Mouse (Mus musculus) lung, postnatal 36 days (tissue): ENCODE measurements around the gene Nupl1.

Experiments used
- DNase-seq: peaks from one replicate; pipeline ENCODE4 v3.0.0; 2022; ENCODE audit warnings: mixed read lengths

The Nupl1 gene

DNA sequence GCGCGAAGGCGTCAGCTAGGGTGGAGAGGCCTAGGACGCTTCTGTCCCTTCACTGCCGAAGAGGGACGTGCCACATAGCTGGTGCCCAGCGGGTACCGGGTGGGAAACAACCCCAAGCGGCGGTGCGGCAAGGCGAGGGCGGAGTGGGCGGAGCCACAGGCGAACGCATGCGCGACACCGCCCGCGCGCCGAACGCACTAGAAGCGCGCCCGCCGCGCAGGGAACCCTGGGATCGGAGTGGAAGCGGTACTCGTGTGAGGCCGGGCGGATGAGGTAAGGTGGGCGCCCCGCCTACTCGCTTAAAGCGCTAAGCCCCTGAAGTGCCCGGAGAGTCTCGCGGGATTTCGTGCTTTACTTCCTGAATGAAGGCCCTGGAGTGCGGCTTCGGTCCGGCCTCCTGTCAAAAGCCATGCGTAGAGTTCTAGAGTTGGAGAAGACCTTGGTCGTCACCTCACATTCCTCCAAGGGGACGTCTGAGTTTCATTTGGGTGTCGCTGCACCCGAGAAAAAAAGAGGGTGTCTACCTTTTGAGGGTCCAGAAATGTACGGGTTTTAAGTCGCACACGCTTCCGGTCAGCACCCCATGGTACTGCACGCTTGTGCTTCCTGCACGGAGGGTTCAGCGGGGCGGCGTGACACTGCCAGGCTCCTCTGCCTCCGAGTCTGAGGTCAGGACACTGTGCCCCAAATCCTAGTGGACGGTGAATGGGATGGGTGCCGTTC lies at the start of gene Nupl1, which contains the start of gene Gm49336:
TSS of gene Nupl1 (minus strand) at position 151 of the 723 bp plus-strand sequence.
TSS of gene Gm49336 (minus strand) at position 227 of the 723 bp plus-strand sequence.
- DNase-seq, result peak; percentile 100

- DNase-seq, result no peak
These were observed 49.8 kb upstream of the Nupl1 start for GRCm38 (mm10) chr14:60301024-60301423.

DNA sequence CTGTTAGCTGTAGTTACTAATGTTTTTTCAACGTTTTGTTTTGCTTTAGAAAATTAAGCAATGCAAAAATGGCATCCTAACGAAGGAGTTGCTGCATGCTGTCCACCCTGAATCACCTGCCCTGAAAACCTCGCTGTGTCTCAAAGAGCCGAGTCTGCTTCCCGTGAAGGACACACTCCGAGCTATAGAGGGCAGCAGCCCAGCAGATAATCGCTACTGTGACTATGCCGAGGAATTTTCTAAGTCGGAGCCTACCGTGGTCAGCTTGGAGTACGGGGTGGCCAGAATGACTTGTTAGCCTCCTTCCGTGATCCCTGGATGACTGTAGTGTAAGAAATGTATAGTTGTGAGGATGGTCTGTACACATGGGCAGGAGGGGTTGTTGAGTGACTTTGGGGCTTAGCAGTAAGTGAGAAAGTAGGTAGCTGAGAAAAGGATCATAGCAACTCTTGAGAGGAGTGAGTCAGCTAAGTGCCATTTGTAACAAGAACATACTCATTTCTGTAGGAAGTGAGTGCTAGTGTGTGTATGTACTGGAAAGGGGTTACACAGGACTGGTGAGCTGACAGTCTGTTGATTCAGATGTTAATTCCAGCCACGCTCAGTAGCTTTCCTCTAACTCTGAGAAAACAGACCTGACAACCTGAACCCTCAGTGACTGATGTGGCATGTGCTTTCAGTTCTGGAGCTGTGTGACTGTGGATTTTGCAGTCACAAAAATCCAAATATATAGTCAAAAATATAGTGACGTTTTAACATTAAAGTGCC lies 49.2 kb upstream of the Nupl1 start:
- DNase-seq, result no peak

GRCm38 (mm10) chr14:60295531-60295930 lies 44.3 kb upstream of the Nupl1 start:
- DNase-seq, result no peak

DNA sequence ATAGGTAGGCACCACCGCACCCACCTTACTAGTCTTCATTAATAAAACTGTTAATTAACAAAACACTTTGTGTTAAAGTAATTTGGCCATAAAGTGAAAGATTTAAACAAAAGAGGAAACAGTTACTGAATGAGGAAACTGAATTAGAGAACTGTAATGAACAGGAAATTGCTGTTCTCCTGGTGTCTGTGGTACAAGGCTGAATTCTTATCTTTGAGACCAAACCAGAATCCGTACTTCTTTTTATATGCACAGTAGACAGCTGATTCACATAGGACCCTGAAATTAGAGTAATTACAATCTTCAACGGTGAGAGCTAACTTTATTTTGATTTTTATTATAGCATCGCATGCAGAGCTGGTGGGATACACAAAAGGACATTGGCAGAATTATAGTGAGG lies 39.1 kb upstream of the Nupl1 start:
- DNase-seq, result no peak

GRCm38 (mm10) chr14:60286194-60286863 lies 35.1 kb upstream of the Nupl1 start:
- no peak for DNase-seq

- no peak for DNase-seq
These were observed 24.4 kb upstream of the Nupl1 start for GRCm38 (mm10) chr14:60275301-60276276.

DNA sequence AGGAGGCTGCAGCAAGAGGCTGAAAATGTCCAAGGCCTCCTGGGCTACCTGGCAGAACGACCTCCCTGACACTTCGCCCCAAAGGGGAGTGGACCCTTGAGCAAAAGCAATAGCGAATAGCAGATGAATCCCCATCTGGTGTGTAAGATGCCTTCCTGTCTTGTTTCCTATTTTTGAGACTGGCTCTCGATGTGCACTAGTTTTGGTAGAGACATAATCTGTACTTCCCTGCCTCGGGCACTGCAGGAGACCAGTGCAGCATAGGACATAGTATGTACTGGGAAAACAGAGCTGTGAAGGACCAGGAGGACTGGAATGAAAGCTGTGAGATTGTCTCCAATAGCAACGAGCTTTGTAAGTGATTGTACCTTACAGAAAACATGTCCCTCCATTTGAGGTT lies 22.1 kb upstream of the Nupl1 start:
- DNase-seq, result no peak

DNA sequence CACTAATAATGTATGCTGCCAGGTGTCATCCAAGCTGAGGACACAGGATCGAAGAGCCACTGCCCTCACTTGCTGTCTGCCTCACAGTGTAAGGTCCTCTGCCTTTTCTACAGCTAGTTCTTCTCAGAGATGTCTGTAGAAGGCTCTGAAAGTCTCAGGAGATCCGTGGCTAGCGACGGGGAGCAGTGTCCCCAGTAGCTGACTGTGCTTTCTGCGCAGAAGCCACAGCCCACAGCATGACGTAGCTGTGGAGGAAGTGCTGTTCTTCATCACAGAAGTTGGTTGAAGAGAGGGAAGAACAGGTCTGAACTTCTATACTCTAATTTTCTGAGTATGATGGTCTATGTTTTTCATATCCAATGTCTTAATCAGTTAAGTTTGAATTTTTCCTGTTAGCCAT lies 18.1 kb upstream of the Nupl1 start:
- peak; percentile 44 for DNase-seq

- peak; percentile 98 for DNase-seq
These were observed 14.0 kb upstream of the Nupl1 start, which contains the start of gene Mtmr6 for GRCm38 (mm10) chr14:60264990-60265876. Gene Mtmr6, plus strand, starts transcription at chr14:60265228.

DNA sequence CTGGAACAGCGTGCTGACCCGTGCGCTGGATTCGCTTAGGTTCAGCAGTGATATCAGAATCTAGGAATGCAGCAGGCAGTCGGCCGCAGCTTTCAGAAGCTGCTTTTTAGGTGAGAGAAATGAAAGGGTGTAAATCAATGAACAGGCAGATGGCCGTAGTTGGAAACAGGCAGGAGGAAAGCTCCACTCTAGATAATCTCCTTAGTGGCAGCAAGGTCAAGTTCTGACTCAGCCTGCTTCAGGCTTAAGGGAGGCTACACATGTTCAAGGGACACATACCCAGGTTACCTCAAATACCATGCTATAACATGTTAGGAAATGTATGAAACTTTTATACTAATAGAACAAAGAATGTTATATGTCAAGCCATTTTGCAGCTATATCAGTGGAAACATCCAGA lies 11.1 kb upstream of the Nupl1 start:
- DNase-seq, result no peak

GRCm38 (mm10) chr14:60257851-60258250 lies 6.6 kb upstream of the Nupl1 start:
- DNase-seq, result peak; percentile 59

- DNase-seq, result no peak
These were observed 5.9 kb upstream of the Nupl1 start for GRCm38 (mm10) chr14:60257101-60257500.

DNA sequence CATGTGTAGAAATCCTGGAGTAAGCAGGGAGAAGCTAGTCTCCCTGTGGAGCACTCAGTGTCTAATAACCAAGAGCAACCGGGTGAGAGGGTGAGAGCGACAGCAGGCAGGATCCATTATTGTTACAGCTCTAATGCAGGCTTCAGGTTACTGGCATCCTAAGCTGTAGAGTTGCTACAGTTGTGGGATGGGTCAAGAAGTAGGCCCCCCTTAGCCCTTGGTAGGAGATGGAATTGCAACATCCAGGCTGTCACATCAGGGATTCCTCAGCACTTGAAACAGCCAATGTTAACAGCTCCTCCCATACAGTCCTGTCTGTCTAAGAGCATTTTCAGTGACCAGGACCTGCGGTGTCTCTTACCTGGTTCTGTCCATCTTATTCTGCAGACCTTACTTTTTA lies 5.1 kb upstream of the Nupl1 start:
- DNase-seq, result peak; percentile 54

GRCm38 (mm10) chr14:60254774-60255173 lies 3.5 kb upstream of the Nupl1 start:
- no peak for DNase-seq

DNA sequence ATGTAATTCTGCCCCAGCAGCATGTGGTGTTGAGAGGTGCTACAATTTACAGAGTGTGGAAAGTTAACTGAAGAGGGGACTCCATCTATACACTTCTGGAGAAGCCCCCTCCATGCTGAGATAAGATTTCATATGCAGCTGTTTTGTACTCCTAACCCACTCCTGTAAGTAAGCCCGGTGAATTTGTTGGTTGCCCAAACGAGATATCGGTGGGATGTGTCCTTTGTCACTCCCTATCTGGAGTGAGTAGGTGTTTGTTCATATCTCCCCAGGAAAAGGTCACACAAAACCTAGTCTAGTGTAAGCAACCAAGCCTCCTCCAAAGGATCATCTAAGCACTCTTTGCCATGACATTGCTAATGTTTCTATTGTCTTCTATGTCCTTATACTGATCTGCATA lies 2.2 kb upstream of the Nupl1 start:
- no peak for DNase-seq

GRCm38 (mm10) chr14:60252004-60253000 lies 1.1 kb upstream of the Nupl1 start:
- DNase-seq, result peak; percentile 13

DNA sequence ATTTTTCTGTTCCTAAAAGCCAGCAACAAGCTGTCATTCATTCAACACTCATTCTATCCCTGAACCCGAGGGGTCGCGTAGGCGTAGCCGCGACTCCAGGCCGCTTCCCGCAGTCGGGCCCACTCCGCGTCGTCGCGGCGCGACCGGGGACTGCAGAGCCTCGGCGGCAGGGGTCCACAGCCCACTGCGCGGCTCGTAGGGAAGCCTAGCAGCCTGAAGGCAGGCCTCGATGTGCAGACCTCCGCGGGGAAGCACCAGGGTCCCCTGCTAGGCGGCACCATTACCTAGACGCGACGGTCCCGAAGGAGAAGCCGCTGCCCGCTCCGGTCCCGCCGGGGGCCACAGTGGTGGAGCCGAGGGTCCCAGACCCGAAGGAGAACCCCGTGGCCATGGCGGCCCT lies 352 bp downstream of the Nupl1 start:
- DNase-seq, result no peak

DNA sequence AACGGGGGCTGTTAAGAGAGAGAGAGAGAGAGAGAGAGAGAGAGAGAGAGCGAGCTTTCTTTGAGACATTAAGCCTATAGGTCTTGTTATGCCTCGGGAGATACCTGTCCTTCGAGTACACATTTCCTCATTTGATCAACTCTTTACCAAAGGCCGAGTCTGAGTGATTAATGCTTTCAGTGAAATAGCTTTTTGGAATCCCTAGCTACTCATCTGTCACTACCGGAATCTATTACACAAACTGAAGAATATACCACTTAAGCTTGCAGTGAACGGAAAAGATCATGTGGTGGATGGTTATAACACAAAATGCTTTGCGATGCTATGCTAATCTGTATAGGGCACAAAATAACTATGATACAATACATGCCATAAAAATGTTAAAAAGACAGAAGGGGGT lies 865 bp downstream of the Nupl1 start:
- no peak for DNase-seq

- DNase-seq, result peak; percentile 9
These were observed 12.7 kb downstream of the Nupl1 start for GRCm38 (mm10) chr14:60238551-60238950.
